Mouse (Mus musculus): Measurements from ENCODE around the gene Cd300a. TPM values are rescaled to one million over a fixed set of nuclear protein-coding genes. Genes with fewer than 3 reads are reported as not detected.

Cd300a gene
- polyA plus RNA-seq, 1 experiment from 2014 or later, result 1.2 TPM

Other genes with a start within 250 kb of the Cd300a start
- gene Rpl38, start 221.5 kb upstream of the Cd300a start, polyA plus RNA-seq (2015; fragmentation: Nextera tagmentation; extraction: Ambion mirVana), result 641 and 649 TPM in 2 replicates
- 29.2 and 30.9 TPM in 2 replicates for gene Ttyh2, start 214.6 kb upstream of the Cd300a start, polyA plus RNA-seq (2015; fragmentation: Nextera tagmentation; extraction: Ambion mirVana)
- 2.2 and 3.1 TPM in 2 replicates for gene Dnaic2, start 162.6 kb upstream of the Cd300a start, polyA plus RNA-seq (2015; fragmentation: Nextera tagmentation; extraction: Ambion mirVana)
- 0.47 and 0.67 TPM in 2 replicates for gene Kif19a, start 124.7 kb upstream of the Cd300a start, polyA plus RNA-seq (2015; fragmentation: Nextera tagmentation; extraction: Ambion mirVana)
- 19.6 and 20.6 TPM in 2 replicates for gene Btbd17, start 94.1 kb upstream of the Cd300a start, polyA plus RNA-seq (2015; fragmentation: Nextera tagmentation; extraction: Ambion mirVana)
- gene Gpr142, start 91.1 kb upstream of the Cd300a start, polyA plus RNA-seq (2015; fragmentation: Nextera tagmentation; extraction: Ambion mirVana), result not detected in 2 replicates
- gene Gprc5c, start 38.9 kb upstream of the Cd300a start, polyA plus RNA-seq (2015; fragmentation: Nextera tagmentation; extraction: Ambion mirVana), result 5.4 and 7.4 TPM in 2 replicates
- 0.07 TPM in 1 of 2 replicates, not detected in the other for gene Cd300lb, start 44.3 kb downstream of the Cd300a start, polyA plus RNA-seq (2015; fragmentation: Nextera tagmentation; extraction: Ambion mirVana)
- not detected in 2 replicates for gene Cd300c, start 79.1 kb downstream of the Cd300a start, polyA plus RNA-seq (2015; fragmentation: Nextera tagmentation; extraction: Ambion mirVana)
- not detected in 2 replicates for gene Cd300ld, start 99.9 kb downstream of the Cd300a start, polyA plus RNA-seq (2015; fragmentation: Nextera tagmentation; extraction: Ambion mirVana)
- 0.94 and 0.95 TPM in 2 replicates for gene Cd300c2, start 111.8 kb downstream of the Cd300a start, polyA plus RNA-seq (2015; fragmentation: Nextera tagmentation; extraction: Ambion mirVana)
- not detected in 2 replicates for gene Cd300ld2, start 126.2 kb downstream of the Cd300a start, polyA plus RNA-seq (2015; fragmentation: Nextera tagmentation; extraction: Ambion mirVana)
- gene Cd300ld4, start 137.0 kb downstream of the Cd300a start, polyA plus RNA-seq (2015; fragmentation: Nextera tagmentation; extraction: Ambion mirVana), result not detected in 2 replicates
- not detected in 2 replicates for gene Cd300ld5, start 147.7 kb downstream of the Cd300a start, polyA plus RNA-seq (2015; fragmentation: Nextera tagmentation; extraction: Ambion mirVana)
- gene Cd300ld3, start 158.4 kb downstream of the Cd300a start, polyA plus RNA-seq (2015; fragmentation: Nextera tagmentation; extraction: Ambion mirVana), result not detected in 2 replicates
- 0.11 TPM in 1 of 2 replicates, not detected in the other for gene Cd300e, start 172.1 kb downstream of the Cd300a start, polyA plus RNA-seq (2015; fragmentation: Nextera tagmentation; extraction: Ambion mirVana)
- gene Rab37, start 201.4 kb downstream of the Cd300a start, polyA plus RNA-seq (2015; fragmentation: Nextera tagmentation; extraction: Ambion mirVana), result 1.0 TPM in 2 replicates
- gene Cd300lf, start 244.0 kb downstream of the Cd300a start, polyA plus RNA-seq (2015; fragmentation: Nextera tagmentation; extraction: Ambion mirVana), result 0.34 TPM in 1 of 2 replicates, not detected in the other